Mouse (Mus musculus) liver, embryonic 12.5 days (tissue): ENCODE results near the gene Lig3. TPM values are rescaled to one million over a fixed set of nuclear protein-coding genes. Genes with fewer than 3 reads are reported as not detected.
"Not testable (repeated sequence)": the region's sequence is repeated elsewhere in the genome, so short reads cannot be mapped to it uniquely, and the experiment has no call there.

Source experiments
- ATAC-seq: fragments of 200-750 bp; cut with Nextera tagmentation; 2 replicates; pipeline ENCODE4 v1.8.0; 2017; ENCODE audit warnings: moderate number of reproducible peaks, mild to moderate bottlenecking, moderate library complexity
- H3K27ac ChIP-seq: fragments of 300-500 bp; sonication (generic); 2 replicates; pipeline ENCODE4 v1.5.1; 2016; ENCODE audit warnings: mild to moderate bottlenecking
- H3K27me3 ChIP-seq: fragments of 300-500 bp; sonication (generic); replicated peaks from 2 replicates; pipeline ENCODE4 v1.6.1; 2016; ENCODE audit warnings: mild to moderate bottlenecking, moderate library complexity
- H3K36me3 ChIP-seq: fragments of 300-500 bp; sonication (generic); 2 replicates; pipeline ENCODE4 v1.6.1; 2016; ENCODE audit warnings: mild to moderate bottlenecking, moderate library complexity
- H3K4me1 ChIP-seq: fragments of 300-500 bp; sonication (generic); 2 replicates; pipeline ENCODE4 v1.6.1; 2016
- H3K4me2 ChIP-seq: fragments of 300-500 bp; sonication (generic); 2 replicates; pipeline ENCODE4 v1.6.1; 2016; ENCODE audit warnings: mild to moderate bottlenecking, moderate library complexity
- H3K4me3 ChIP-seq: fragments of 300-500 bp; sonication (generic); 2 replicates; pipeline ENCODE4 v1.5.1; 2016; ENCODE audit warnings: mild to moderate bottlenecking, moderate library complexity
- H3K9ac ChIP-seq: fragments of 300-500 bp; sonication (generic); 2 replicates; pipeline ENCODE4 v1.6.1; 2016; ENCODE audit warnings: mild to moderate bottlenecking, moderate library complexity
- H3K9me3 ChIP-seq: fragments of 300-500 bp; sonication (generic); replicated peaks from 2 replicates; pipeline ENCODE4 v1.6.1; 2016; ENCODE audit warnings: mild to moderate bottlenecking, moderate library complexity
- WGBS: fragments of 180-500 bp; shearing (Covaris S2); methylation state at CpG from one replicate; pipeline ENCODE4 v1.1.7; 2016; ENCODE audit not compliant: insufficient replicate concordance; 5-methylcytosine and 5-hydroxymethylcytosine counted together
- polyA plus RNA-seq: library from polyadenylated mRNA; unstranded; fragments of >200 nt; fragmentation: Nextera tagmentation; extraction: Ambion mirVana; gene quantifications from 2 replicates; pipeline ENCODE4 v1.2.1, GENCODE M21; 2016

Lig3 gene
- polyA plus RNA-seq, 1 experiment from 2014 or later, result 19.7 TPM

GRCm38 (mm10) chr11:82780134-82780533 is 774 bp upstream of the Lig3 start:
- H3K27ac ChIP-seq, result peak overlapping the region; percentile 88; the same call in 1 of the 2 replicates
- peaks cover 37% of the 10 kb centered on the region for H3K4me1 ChIP-seq
- 39% methylated on average over 5 of the region's 5 CpGs for WGBS
- peak overlapping the region; percentile 92 for H3K9ac ChIP-seq
- no peaks in the 10 kb centered on the region for H3K27me3 ChIP-seq
- ATAC-seq, result no peak
- peak overlapping the region; percentile 94 for H3K4me3 ChIP-seq
- H3K36me3 ChIP-seq, result peaks cover 19% of the 10 kb centered on the region
- peak overlapping the region; percentile 77 for H3K4me2 ChIP-seq
- H3K9me3 ChIP-seq, result no peaks in the 10 kb centered on the region

- Histone ChIP-seq H3K36me3 (peaks cover 40% of the 10 kb centered on the region), H3K9ac (peak overlapping the region; percentile 92), H3K27me3 (no peaks in the 10 kb centered on the region), H3K4me1 (peaks cover 37% of the 10 kb centered on the region), H3K27ac (0 out of 2 replicates have a peak overlapping the region, but pooled peaks have one; percentile 88), H3K4me2 (peak overlapping the region; percentile 77), H3K9me3 (no peaks in the 10 kb centered on the region), H3K4me3 (peak overlapping the region; percentile 94)
- ATAC-seq, result no peak
- 43% methylated on average over 6 of the region's 6 CpGs for WGBS
Observed at GRCm38 (mm10) chr11:82782197-82782596, 1.3 kb downstream of the Lig3 start.

- Histone ChIP-seq H3K9me3 (no peaks in the 10 kb centered on the region), H3K27ac (no peak overlapping the region), H3K27me3 (no peaks in the 10 kb centered on the region), H3K36me3 (peaks cover 52% of the 10 kb centered on the region), H3K9ac (no peak overlapping the region), H3K4me1 (peaks cover 37% of the 10 kb centered on the region), H3K4me3 (no peak overlapping the region), H3K4me2 (no peak overlapping the region)
- ATAC-seq, result no peak
- 82% methylated on average over 11 of the region's 11 CpGs for WGBS
Observed at GRCm38 (mm10) chr11:82783453-82783852, 2.5 kb downstream of the Lig3 start.

- WGBS, result 64% methylated on average over 3 of the region's 3 CpGs
- no peak overlapping the region for H3K27ac ChIP-seq
- no peaks in the 10 kb centered on the region for H3K27me3 ChIP-seq
- no peaks in the 10 kb centered on the region for H3K9me3 ChIP-seq
- H3K4me3 ChIP-seq, result no peak overlapping the region
- H3K4me2 ChIP-seq, result no peak overlapping the region
- H3K9ac ChIP-seq, result no peak overlapping the region
- peaks cover 6% of the 10 kb centered on the region; the same call in 1 of the 2 replicates for H3K4me1 ChIP-seq
- ATAC-seq, result no peak
- peaks cover 94% of the 10 kb centered on the region for H3K36me3 ChIP-seq
Observed at GRCm38 (mm10) chr11:82806656-82807055, 25.7 kb downstream of the Lig3 start.

GRCm38 (mm10) chr11:82807370-82807769 is 26.5 kb downstream of the Lig3 start:
- Histone ChIP-seq H3K4me2 (no peak overlapping the region), H3K9ac (no peak overlapping the region), H3K27me3 (no peaks in the 10 kb centered on the region), H3K4me1 (peaks cover 6% of the 10 kb centered on the region; the same call in 1 of the 2 replicates), H3K27ac (no peak overlapping the region), H3K36me3 (peaks cover 94% of the 10 kb centered on the region), H3K9me3 (no peaks in the 10 kb centered on the region), H3K4me3 (no peak overlapping the region)
- 68% methylated on average over 3 of the region's 3 CpGs for WGBS
- ATAC-seq, result no peak

- Histone ChIP-seq H3K27ac (no peak overlapping the region), H3K36me3 (peaks cover 94% of the 10 kb centered on the region), H3K4me3 (no peak overlapping the region), H3K4me1 (peaks cover 6% of the 10 kb centered on the region; the same call in 1 of the 2 replicates), H3K9me3 (no peaks in the 10 kb centered on the region), H3K4me2 (no peak overlapping the region), H3K9ac (no peak overlapping the region), H3K27me3 (no peaks in the 10 kb centered on the region)
- no peak for ATAC-seq
- 84% methylated on average over 5 of the region's 5 CpGs for WGBS
Observed at GRCm38 (mm10) chr11:82808485-82808884, 27.6 kb downstream of the Lig3 start.

GRCm38 (mm10) chr11:82819350-82819749 is 38.4 kb downstream of the Lig3 start:
- peak; percentile 57 for ATAC-seq
- Histone ChIP-seq H3K4me3 (no peak overlapping the region), H3K9me3 (no peaks in the 10 kb centered on the region), H3K27me3 (no peaks in the 10 kb centered on the region), H3K27ac (no peak overlapping the region), H3K9ac (no peak overlapping the region), H3K4me2 (no peak overlapping the region), H3K4me1 (peaks cover 31% of the 10 kb centered on the region), H3K36me3 (peaks cover 43% of the 10 kb centered on the region)
- WGBS, result 32% methylated on average over 4 of the region's 4 CpGs

- H3K4me1 ChIP-seq, result peaks cover 45% of the 10 kb centered on the region
- no peaks in the 10 kb centered on the region for H3K9me3 ChIP-seq
- 75% methylated on average over 13 of the region's 13 CpGs for WGBS
- no peak overlapping the region for H3K4me3 ChIP-seq
- H3K4me2 ChIP-seq, result no peak overlapping the region
- peaks cover 29% of the 10 kb centered on the region for H3K36me3 ChIP-seq
- no peak overlapping the region for H3K9ac ChIP-seq
- peak; percentile 21; the same call in 1 of the 2 replicates for ATAC-seq
- no peaks in the 10 kb centered on the region for H3K27me3 ChIP-seq
- no peak overlapping the region for H3K27ac ChIP-seq
Observed at GRCm38 (mm10) chr11:82820788-82821456, 40.0 kb downstream of the Lig3 start.

GRCm38 (mm10) chr11:82826818-82827217 is 45.9 kb downstream of the Lig3 start:
- no peak overlapping the region for H3K4me2 ChIP-seq
- H3K4me1 ChIP-seq, result peaks cover 53% of the 10 kb centered on the region
- peak overlapping the region; percentile 7; the same call in 1 of the 2 replicates for H3K27ac ChIP-seq
- no peaks in the 10 kb centered on the region for H3K9me3 ChIP-seq
- H3K9ac ChIP-seq, result no peak overlapping the region
- peaks cover 16% of the 10 kb centered on the region for H3K36me3 ChIP-seq
- H3K27me3 ChIP-seq, result no peaks in the 10 kb centered on the region
- ATAC-seq, result no peak
- H3K4me3 ChIP-seq, result no peak overlapping the region

GRCm38 (mm10) chr11:82831008-82831893 is 50.3 kb downstream of the Lig3 start:
- ATAC-seq, result no peak
- peaks cover 31% of the 10 kb centered on the region for H3K36me3 ChIP-seq
- WGBS, result 36% methylated on average over 10 of the region's 10 CpGs
- peak overlapping the region; percentile 23; the same call in 1 of the 2 replicates for H3K4me2 ChIP-seq
- H3K27me3 ChIP-seq, result no peaks in the 10 kb centered on the region
- H3K27ac ChIP-seq, result no peak overlapping the region; the same call in 1 of the 2 replicates
- no peaks in the 10 kb centered on the region for H3K9me3 ChIP-seq
- no peak overlapping the region for H3K4me3 ChIP-seq
- H3K9ac ChIP-seq, result no peak overlapping the region
- H3K4me1 ChIP-seq, result peaks cover 43% of the 10 kb centered on the region

GRCm38 (mm10) chr11:82832402-82832801 is 51.5 kb downstream of the Lig3 start:
- WGBS, result 79% methylated on average over 10 of the region's 10 CpGs
- H3K27ac ChIP-seq, H3K4me3 ChIP-seq, ATAC-seq, H3K9me3 ChIP-seq, H3K27me3 ChIP-seq, H3K4me2 ChIP-seq, H3K9ac ChIP-seq: not testable (repeated sequence)
- Histone ChIP-seq H3K4me1 (peaks cover 44% of the 10 kb centered on the region), H3K36me3 (peaks cover 40% of the 10 kb centered on the region)

- WGBS, result 49% methylated on average over 8 of the region's 8 CpGs
- no peak for ATAC-seq
- H3K4me2 ChIP-seq, result no peak overlapping the region
- no peak overlapping the region for H3K4me3 ChIP-seq
- peaks cover 34% of the 10 kb centered on the region for H3K36me3 ChIP-seq
- no peaks in the 10 kb centered on the region for H3K27me3 ChIP-seq
- 0 out of 2 replicates have a peak overlapping the region, but pooled peaks have one; percentile 38 for H3K27ac ChIP-seq
- peaks cover 59% of the 10 kb centered on the region for H3K4me1 ChIP-seq
- no peak overlapping the region for H3K9ac ChIP-seq
- no peaks in the 10 kb centered on the region for H3K9me3 ChIP-seq
Observed at GRCm38 (mm10) chr11:82833929-82834328, 53.0 kb downstream of the Lig3 start.
